Mouse (Mus musculus) G1E (cell line): ENCODE measurements around the gene Rep15.

Experiments
- CTCF ChIP-seq: IDR thresholded peaks from 2 replicates; pipeline ENCODE4 v1.5.1; 2012; ENCODE audit warnings: low read depth, low read length, inconsistent platforms, mixed read lengths
- GATA1 ChIP-seq: IDR thresholded peaks from 2 replicates; pipeline ENCODE4 v1.6.1; 2012; ENCODE audit warnings: borderline replicate concordance, low read length, inconsistent platforms, mixed read lengths
- GATA2 ChIP-seq: IDR thresholded peaks from 2 replicates; pipeline ENCODE4 v1.6.1; 2012; ENCODE audit warnings: low read depth, low read length, inconsistent platforms, borderline replicate concordance
- POLR2AphosphoS5 ChIP-seq: IDR thresholded peaks from 2 replicates; pipeline ENCODE4 v1.6.1; 2012; ENCODE audit warnings: low read depth, low read length, inconsistent platforms; ENCODE audit not compliant: insufficient replicate concordance
- TAL1 ChIP-seq: conservative IDR thresholded peaks from 2 replicates; pipeline ENCODE4 v1.6.1; 2012; ENCODE audit warnings: low read depth, low read length, inconsistent platforms, mixed read lengths

DNA sequence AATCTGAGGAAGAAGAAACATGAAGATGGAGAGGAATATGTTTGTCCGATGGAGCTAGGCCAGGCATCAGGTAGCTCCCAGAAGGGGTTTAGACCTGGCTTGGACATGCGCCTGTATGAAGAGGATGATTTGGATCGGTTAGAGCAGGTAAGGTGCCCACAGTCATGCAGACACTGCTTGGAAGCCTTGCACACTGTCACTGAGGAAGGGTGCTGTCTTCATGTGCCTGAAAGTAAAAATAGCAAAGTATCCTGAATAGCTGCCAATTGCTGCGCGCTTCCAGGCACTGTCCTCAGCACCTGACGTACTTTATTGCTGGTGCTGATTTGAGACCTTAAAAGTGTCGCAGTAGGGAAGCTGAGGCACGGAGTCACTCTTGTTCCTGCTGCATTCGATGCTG, 2.8 kb upstream of the Rep15 start:
- TF ChIP-seq CTCF (no peak), GATA1 (no peak), GATA2 (no peak), POLR2AphosphoS5 (no peak), TAL1 (no peak)
